Mouse (Mus musculus) CD4-positive, CD25-positive, alpha-beta regulatory T cell, adult 4 months (primary cell): ENCODE data around the gene Tgfbr3l. TPM values are rescaled to one million over a fixed set of nuclear protein-coding genes. Genes with fewer than 3 reads are reported as not detected.

Experiments
- ATAC-seq: one replicate; pipeline ENCODE4 v1.8.0; 2017
- polyA plus RNA-seq, 2 experiments: library from polyadenylated mRNA; unstranded; fragments of 100-300 nt; shearing (Covaris generic); gene quantifications; one replicate each; pipeline ENCODE4 v1.2.1; 2017

Tgfbr3l gene
- polyA plus RNA-seq = 1 to 10 TPM; 7.2 to 9.6 TPM

DNA sequence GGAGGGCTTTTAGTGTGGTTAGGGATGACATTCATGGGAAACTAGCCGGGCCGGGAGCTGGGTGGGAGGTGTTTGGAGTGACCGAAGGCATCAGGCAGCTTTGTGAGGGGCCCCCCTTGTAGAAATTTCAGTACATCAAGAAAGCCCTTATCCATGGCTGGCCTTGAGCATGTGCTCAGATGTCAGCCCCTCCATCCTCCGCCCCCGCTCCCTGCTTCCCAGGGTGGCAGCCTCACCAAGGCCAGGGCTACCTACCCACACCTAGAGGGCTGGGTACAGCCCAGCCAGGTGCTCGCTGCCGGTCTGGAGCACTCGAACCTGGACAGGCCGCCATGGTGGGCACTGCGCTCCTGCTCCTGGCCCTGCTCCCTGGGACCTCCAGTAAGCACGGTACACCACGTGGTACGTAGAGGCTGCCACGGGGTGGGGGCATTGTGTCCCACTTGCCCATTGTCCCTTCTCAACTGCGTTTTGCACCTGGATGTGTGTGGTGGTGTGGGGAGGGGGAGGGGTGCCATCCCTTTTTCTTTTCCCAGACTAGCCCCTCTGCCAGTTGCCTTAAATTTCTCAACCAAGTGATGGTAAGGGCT is at the start of gene Tgfbr3l:
TSS of gene Tgfbr3l (plus strand) at position 264 of the 590 bp plus-strand sequence.
- no peak for ATAC-seq

DNA sequence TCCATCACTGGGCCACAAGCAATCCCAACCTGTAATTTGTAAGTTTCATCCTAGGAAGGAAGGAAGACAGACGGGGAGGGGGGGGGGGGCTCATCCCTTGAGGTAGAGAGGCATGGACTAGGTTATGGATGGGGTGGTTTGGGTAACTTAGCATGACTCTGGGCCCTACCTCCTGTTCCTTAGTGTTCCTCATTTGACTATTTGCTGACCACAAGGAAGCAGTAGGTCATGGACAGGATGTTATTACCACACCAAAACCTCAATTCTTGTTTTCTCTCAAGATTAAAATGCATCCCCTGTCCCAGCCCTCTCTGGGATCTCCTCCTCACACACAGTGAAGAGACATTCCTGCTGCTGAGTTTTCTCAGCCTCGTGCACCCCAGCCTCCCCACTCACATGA is 46.7 kb upstream of the Tgfbr3l start:
- no peak for ATAC-seq

DNA sequence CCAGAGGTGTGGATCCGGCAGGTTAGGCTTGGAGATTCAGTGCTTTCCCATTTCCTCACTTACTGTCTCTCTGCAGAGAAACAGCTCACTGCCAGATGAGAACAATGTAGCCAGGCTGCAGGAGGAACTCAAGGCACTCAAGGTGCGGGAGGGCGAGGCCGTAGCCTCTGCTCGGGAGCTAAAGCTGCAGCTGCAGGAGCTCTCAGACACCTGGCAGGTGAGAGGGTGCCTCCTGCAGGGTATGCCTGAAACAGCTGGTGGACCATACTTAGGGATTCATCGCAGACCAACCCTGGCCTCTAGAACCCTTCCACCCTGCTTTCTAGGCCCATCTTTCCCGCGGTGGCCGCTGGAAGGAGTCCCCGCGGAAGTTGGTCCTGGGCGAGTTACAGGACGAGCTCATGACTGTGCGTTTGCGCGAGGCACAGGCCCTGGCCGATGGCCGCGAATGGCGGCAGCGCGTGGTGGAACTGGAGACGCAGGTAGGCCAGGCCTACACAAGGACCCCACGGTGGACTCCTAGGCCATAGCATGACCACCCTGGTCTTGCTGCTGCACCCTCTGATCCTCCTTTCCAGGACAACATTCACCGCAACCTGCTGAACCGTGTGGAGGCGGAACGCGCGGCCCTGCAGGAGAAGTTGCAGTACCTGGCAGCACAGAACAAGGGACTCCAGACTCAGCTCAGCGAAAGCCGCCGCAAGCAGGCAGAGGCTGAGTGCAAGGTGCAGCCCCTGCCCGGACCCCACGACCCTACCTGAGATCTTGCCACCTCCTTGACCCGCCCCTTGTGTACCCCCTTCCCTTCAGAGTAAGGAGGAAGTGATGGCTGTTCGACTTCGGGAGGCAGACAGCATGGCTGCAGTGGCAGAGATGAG is 42.5 kb upstream of the Tgfbr3l start:
- ATAC-seq = no peak

DNA sequence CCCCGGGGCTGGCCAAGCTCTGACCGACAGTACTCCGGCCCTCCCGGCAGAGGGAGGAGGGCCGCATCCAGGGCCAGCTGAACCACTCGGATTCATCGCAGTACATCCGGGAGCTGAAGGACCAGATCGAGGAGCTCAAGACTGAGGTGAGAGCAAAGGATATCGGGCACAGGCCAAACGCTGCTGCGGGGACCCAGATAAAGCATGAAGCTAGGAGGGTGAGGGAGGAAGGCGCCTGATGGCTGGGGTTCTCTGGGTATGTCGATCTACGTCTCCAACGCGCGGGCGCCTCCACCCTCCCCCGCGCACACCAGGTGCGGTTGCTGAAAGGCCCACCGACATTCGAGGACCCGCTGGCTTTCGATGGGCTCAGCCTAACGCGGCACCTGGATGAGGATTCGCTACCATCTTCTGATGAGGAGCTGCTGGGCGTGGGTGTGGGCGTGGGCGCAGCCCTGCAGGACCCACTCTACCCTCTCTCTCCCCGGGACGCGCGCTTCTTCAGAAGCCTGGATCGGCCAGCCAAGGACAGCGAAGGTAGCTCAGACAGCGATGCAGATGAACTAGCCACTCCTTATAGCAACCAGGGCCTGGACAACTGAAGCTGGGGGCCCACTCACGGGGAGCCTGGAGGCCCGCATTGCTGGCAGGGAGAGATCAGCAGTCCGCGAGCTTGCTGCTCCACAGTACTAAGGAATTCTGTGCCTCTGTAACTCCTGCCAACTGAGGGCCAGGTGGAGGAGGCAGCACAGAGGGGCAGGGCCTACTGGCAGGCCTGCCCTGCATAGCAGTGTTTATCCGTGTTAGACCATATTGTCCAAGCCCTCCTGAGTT is 41.6 kb upstream of the Tgfbr3l start:
- no peak for ATAC-seq

DNA sequence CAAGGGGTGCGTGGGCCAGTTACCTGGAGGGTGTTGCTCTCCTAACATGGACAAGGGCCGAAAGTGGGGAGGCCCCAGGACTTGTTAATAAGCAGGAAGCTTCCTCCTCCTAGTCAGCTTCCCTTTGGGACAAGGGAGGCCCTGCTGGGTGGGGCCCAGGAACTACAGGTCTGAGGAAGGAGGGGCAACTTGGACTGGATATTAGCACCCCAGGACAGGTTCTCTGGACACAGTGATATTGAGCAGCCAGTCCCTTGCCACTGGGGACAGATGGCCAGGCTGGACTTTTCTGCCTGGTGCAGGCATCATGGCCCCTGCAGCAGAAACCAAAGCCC is 41.0 kb upstream of the Tgfbr3l start:
- ATAC-seq = no peak

DNA sequence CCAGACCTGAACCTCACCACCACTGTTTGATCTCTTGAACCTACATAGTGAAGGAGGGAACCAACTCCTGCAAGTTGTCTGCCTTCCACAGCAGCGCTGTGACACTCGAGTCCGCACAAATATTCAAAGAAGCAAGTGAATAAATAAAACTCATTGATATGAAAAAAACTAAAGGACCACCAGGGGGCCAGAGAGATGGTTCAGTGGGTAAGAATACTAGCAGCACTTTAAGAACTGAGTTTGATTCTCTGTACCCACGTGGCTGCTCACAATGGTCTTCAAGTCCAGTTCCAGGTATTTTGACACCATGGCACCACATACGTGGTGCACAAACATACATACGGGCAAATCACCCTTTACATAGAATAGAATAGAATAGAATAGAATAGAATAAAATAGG is 36.9 kb upstream of the Tgfbr3l start:
- ATAC-seq = no peak

DNA sequence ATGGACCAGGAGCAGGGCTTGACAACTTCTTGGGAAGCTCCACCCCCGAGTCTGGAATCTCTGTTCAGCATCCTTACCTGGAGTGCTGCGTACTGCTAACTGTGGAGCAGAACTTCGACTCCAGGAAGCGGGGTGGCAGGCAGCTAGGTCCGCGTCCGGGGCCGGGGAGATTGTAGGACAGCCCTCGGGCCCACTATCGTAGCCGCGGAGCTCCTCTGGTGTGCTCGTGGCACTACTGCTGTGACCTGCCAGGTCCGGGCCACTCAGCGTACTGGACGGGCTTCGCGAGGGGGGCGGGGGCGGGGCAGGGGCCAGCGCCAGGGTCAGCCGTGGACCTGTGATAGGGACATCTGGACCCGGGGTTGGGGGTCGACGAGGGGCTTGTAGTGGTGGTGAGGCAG is 35.2 kb upstream of the Tgfbr3l start:
- peak; percentile 9 for ATAC-seq

DNA sequence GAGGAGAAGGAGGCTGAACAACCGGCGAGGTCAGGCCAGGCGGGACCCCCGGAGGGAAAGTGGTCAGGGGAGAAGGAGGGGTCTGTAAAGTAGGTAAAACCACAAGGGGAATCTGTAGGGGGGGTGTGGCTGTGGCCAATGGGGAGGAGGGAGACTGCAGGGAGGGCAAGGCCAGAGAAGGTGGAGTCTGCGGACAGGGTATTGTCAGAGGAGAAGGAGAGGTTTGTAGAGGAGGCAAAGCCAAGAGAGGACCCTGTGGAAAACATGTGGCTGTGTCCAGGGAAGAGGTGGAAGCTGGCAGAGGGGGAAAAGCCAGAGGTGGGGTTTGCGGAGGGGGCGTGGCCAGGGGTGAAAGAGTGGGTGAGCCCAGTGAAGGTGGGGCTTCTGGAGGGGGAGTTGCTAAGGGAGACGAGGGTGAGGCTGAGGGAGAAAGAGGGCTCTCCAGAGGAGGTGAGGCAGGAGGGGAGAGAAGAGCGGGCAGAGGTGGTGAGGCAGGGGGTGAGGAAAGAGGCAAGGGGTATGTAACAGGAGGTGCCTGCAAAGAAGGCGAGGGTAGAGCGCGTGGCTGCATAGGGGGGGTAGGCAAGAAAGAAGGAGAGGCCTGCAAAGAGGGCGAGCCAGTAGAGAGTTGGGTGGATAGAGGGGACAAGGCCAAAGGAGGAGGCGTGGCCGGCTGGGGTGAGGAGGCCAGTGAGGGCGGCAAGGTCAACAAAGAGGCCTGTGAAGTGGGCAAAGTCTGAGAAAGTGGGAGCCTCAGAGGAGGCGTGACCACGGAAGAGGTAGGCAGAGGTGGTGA is 34.6 kb upstream of the Tgfbr3l start:
- peak; percentile 30 for ATAC-seq

DNA sequence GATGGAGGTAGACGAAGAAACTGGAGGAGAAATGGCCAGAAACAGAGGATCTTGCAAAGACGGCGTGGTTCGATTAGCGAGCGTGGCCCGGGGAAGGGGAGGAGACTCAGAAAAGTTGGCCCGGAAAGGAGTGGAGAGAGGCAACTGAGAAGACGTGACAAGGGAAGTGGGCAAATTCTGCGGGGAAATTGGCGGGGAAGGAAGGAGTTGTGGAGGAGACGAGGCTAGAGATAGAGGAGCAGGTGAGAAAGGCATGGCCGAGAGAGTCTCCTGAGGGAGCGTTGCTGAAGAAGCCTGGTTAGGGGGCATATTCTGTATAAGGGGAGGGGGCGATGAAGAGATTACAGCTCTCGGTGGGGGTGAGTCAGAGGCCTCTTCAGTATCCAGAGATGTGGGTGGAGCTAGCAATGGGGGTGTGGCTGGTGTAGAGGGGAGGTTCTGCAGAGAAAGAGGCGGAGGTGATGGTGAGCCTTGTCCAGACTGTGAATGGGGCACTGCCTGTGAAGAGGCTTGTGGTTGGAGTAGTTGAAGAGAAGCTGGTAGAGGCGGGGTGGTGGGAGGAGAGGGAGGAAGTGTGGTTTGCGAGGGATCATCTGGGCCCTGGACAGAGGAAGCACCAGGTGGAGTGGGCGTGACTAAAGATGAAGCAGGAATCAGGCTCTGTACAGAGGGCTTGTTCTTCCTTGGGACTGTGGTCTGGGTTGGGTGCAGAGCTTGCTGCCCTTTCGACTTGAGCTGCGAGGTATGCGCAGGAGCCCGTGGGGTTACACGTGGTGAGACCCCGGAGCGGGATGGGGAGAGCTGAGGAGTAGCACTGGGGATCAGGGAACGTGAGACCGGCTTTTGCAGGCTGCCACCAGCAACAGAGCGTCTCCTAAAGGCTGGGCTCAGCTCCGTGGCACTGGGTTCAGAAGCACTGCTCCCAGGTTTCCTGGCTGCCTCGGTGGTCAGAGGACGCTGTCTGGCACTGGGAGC is 33.7 kb upstream of the Tgfbr3l start:
- ATAC-seq = peak; percentile 71

DNA sequence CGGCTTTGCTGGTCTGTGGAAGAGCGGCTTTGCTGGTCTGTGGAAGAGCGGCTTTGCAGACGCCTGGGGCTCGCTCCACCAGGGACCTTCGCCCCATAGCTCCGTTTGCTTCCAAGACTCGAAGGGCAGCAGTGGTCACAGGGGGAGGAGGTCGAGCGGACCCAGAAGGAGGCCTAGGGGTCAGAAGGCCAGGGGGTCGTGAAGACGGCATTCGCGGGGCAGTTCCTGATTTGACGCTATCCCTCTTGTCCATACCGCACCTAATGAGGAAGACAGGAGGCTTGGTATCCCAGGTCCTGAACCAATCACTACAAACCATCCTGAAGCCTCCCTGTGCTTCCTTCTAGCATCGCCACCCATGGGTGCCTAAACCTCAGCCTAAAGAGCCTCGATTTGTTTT is 31.7 kb upstream of the Tgfbr3l start:
- ATAC-seq = no peak

DNA sequence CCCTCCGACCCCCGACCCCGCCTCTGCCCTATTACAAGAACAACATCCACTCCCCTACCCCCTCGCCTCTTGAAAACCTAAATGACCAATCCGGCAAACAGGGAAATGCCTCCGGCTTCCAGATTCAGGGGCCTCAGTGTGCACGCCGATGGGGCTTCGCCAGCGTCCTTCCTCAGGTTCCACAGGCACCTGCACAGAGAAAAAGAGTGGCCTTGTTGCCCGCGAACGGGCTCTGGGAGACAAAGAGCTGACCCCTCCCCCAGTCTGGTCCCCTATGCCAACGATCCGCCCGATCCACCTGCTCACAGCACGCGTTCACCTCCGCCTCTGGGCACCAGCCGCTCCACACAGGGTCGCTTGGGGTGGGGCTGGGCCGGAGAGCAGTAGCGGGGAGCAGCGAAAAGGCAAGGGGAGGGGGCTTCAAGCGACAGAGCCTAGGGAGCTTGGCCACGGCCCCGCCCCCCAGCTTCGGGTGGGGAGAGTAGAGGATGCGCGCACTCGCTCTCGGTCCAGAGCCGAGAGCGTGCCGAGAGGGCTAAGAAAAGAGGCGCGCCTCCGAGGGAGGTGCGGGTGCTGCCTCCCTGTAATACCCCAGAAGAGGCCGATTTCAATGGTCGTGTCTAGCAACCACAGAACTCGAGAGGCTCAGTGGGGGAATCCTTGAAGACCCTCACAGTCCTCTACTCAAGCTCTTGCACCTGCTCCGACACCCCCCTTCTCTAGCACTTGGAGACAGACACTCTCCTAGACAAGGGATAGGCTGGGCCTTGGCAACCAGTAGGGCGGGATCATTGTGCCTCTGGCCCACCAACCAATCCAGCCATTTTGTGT is 31.0 kb upstream of the Tgfbr3l start, which contains the start of gene Prr36:
TSS of gene Prr36 (minus strand) at position 669 of the 831 bp plus-strand sequence.
- ATAC-seq = no peak

DNA sequence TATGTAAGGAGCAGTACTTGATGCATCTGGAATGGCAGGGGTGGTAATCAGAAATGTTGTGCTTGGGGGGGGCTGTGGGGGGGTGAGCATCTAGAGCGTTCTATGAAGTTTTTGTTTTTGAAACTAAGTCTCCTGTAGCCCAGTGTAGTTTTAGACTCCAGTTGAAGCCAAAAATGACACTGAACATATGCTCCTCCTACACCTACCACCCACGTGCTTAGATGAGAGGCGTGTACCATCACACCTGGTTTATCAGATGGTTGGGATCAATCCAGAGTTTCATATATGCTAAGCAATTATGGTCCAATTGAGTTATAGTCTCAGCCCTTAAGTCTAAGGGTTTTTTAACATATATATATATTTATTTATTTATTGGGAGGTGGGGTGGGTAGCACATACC is 28.4 kb upstream of the Tgfbr3l start:
- ATAC-seq = no peak

DNA sequence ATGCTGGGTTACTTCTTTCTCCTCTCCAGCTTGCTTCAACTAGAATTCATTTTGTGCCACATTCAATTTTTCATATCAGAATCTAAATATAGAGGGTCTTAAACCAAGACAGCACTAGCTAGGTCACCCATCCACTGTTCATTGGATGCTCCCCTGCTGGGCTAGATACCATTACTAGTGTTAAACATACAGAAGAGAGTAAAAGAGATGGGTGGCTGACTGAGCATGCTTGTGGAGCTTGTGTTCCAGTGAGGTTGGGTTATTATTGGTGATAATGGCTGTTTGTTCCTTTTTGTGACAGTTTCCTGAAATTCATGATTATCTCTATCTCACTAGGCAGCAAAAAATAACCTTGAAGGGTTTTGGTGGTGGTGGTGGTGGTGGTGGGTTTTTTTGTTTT is 26.0 kb upstream of the Tgfbr3l start:
- ATAC-seq = no peak

DNA sequence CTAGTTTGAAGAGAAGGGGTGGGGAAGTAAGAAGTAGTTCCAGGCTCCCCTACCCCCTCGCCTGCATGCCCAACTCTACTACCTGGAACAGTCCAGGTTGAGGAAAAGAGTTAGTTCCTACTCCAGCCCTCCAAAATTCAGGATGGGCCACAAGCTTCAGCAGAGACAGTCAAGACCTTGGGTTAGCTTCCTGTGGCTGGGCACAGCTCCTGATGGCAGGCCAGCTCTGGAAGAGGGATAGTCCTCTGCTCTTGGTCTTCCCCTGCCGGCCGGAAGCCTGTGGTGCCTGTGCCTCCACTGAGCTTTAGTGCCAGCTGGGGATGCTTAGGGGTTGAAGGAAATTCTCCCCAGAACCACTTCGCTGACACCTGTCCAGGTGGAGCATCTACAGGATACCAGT is 21.7 kb upstream of the Tgfbr3l start:
- ATAC-seq = no peak

DNA sequence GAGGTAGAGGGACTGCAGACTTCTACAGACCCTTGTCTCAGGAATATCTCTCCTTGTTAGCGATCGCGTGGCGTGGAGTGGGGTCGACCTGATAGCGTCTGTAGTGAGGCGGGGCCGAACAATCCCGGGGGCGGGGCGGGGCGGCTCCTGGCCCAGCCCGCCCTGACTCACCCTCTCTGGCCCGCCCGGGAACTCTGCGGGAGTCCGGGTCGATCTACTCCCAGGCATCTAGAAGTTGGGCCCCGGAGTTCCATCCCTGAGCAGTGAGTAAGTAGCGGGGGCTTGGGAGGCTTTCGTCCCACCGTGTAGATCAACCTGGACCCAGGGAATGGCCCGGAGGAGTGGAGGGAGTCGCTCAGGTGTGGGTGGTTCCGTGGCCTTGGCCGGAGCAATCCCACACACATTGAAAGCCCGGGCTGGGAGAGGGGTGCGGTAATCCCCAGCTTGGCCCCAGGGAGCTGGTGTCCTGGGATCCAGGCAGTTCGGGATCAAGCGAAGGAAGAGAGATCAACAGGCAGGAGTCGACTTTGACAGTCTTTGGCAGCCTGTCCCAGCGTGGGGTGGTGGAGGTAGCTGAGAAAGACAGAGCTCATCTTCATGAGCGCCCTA is 21.2 kb upstream of the Tgfbr3l start, which contains the start of gene Lrrc8e:
TSS of gene Lrrc8e (plus strand) at position 89 of the 609 bp plus-strand sequence.
- no peak for ATAC-seq

DNA sequence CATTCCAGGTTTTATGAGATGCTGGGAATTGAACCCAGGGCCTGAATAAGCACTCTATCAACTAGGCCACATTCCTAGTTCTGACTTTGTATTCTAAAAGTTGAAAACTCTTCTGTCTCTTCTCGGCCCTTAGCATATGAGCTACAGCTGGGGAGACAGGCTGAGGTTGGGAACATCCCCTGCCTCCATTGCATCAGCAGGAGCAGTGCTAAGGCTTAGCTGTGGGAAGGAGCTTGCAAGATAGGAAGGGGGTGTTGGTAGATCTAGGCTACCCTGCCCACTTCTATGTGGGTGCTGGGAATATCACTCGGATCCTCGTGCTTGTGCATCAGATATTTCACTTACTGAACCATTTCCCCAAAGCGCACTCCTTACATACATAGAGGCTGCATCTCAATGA is 20.1 kb upstream of the Tgfbr3l start:
- no peak for ATAC-seq

DNA sequence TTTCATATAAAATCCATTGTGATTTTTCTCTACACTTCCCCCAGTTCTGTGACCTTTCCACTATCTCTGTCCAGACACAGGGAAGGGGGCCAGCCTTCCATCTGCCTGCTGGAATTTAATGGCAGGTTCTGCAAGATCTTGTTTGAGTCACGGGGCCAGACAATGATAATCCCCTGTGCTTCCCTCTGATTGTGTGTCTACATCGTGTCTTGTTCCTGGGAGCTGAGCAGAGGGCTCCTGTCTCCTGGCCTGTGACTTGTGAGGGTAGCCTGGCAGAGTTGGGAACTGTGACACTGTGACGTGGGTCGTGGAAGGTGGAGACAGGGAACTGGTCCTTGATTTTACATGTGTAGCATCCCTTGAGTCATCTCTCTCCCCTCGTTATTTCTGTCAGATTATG is 18.2 kb upstream of the Tgfbr3l start:
- ATAC-seq = no peak

DNA sequence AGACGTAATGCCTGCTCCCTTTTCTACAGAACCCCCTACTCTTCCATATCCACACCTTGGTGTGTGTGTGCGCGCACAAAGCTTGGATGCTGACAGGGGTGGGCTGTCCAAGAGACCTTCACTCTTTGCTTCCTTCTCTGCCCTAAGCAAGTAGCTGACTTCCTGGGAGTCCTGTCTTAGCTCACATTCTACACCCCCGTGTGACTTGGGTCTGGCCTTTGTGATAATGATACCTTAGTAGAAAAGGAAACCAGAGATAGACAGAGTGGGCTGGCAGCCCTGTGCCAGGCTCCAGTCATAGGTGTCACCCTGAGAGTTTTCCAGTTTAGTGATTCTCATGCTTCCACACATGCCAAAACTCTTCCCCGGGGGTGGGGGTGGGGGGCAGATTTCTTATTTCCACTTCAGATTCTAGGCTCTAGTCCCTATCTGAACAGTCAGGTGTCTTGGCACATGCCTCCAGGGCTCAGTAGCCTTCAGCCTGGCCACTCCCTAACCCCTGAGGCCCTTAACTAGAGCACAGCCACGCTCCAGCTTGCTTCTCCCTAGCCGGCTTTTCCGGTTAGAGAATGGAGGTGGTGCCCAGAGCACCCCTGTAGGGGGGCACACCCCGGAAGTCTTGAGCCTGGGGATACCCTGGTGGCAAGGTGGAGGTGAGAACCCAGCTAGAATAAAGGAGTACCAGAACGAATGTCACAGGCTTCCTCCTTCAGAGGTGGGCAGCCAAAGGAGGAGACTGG is 17.2 kb upstream of the Tgfbr3l start:
- ATAC-seq = no peak

DNA sequence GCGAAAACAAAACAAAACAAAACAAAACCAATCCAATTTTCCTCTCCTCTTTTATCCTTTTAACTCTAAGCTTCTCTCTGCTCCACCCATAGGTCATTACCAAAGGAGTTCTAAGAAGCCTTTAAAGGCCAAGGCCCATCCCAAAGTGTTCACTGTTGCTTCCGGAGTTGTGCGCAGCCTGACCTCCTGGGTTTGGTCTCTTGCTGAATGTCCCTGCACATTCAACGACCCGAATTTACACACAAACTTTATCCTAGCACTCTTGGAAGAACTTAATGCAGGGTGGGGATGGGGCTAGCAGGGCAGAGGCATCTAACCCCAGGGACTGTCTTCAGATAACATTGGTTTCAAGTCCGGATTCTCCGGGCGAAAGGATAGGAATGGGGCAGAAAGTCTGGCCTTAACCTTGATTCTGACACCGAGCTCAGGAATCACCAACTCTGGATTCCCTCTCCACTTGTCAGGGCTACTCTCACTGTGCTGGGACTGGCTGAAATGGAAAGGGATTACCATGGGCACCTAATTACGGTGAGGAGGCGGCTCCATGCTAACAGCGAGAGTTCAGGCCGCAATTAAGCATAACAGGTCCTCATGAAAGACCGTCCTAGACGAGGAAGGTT is 10.1 kb upstream of the Tgfbr3l start:
- ATAC-seq = no peak
